Mouse (Mus musculus): ENCODE measurements around the gene Mxra7. TPM values are rescaled to one million over a fixed set of nuclear protein-coding genes. Genes with fewer than 3 reads are reported as not detected.

Gene Mxra7
- polyA plus RNA-seq (2016; fragmentation: Nextera tagmentation; extraction: Ambion mirVana), result 19.6 and 20.8 TPM in 2 replicates

DNA sequence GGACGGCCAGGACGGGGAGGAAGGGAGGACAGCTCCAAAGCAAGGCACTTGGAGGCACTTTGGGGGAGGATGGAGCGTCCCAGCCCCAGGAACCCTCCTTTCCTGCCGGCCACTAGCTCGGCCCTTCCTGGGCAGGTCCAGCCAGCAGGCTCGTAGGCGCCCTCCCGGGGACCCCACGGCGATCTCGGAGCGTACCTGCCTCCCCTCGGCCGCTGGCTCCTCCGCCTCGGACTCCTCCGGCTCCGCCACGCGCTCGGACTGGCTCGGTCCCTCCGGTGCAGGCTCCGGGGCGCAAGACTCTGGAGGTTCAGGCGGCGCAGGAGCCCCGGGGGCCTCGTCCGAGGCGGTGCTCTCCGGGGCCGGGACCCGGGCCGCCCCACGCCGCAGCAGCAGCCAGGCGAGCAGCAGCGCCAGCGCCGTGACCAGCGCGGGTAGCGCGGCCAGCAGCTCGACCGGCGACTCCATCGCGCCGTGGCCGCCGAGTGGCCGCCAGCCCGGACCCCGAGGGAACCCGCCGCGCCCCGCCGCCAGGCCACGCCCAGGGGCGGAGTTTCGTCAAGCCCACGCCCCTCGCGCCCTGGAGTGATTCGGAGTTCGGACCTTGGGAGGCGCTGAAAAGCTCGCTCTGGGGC lies at the start of gene Mxra7:
TSS of gene Mxra7 (minus strand) at position 513 of the 632 bp plus-strand sequence.
- Histone ChIP-seq H3K9me3 (no peaks in the 10 kb centered on the region), H3K27ac (peak within 1 kb of the TSS; percentile 73), H3K4me1 (replicated peaks) (peaks cover 37% of the 10 kb centered on the region), H3K4me2 (peak within 1 kb of the TSS; percentile 89), H3K27me3 (no peaks in the 10 kb centered on the region), H3K36me3 (peaks cover 4% of the 10 kb centered on the region; the same call in 1 of the 2 replicates), H3K9ac (replicated peaks) (peak within 1 kb of the TSS; percentile 84), H3K4me3 (replicated peaks) (peak within 1 kb of the TSS; percentile 76)
- WGBS, result 1% methylated on average over 69 of the region's 71 CpGs
- ATAC-seq (ENCODE audit: insufficient number of reproducible peaks, insufficient read depth, low FRiP score, low TSS enrichment, low read depth), result no peak

DNA sequence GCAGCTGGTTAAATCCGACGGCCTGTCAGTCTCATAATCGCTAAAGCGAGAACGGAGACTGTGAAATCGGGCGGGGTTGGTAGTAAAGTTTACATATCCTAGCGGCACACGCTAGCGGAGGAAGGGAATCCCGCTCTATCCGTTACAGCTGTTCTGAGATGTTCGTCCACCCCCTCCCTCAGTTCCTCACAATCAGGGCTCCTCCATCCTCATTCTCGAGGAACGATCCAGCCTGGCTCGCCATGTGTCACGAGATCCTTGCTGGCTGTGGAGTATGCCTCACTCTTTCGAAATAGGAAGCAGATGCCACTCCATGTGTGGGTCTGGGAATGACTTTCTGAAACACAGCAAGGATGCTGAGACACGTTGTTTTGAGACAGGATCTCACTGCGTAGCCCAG lies 46.1 kb upstream of the Mxra7 start:
- no peaks in the 10 kb centered on the region for H3K4me1 ChIP-seq (replicated peaks)
- no peak overlapping the region for H3K9ac ChIP-seq (replicated peaks)
- no peak overlapping the region for H3K4me2 ChIP-seq
- no peaks in the 10 kb centered on the region for H3K27me3 ChIP-seq
- 0 out of 2 replicates have a peak, but pooled peaks cover 3% of the 10 kb centered on the region for H3K9me3 ChIP-seq
- no peak for ATAC-seq (ENCODE audit: insufficient number of reproducible peaks, insufficient read depth, low FRiP score, low TSS enrichment, low read depth)
- 71% methylated on average over 20 of the region's 20 CpGs for WGBS
- no peak overlapping the region for H3K4me3 ChIP-seq (replicated peaks)
- peak overlapping the region; percentile 53; the same call in 1 of the 2 replicates for H3K27ac ChIP-seq
- H3K36me3 ChIP-seq, result peaks cover 54% of the 10 kb centered on the region

DNA sequence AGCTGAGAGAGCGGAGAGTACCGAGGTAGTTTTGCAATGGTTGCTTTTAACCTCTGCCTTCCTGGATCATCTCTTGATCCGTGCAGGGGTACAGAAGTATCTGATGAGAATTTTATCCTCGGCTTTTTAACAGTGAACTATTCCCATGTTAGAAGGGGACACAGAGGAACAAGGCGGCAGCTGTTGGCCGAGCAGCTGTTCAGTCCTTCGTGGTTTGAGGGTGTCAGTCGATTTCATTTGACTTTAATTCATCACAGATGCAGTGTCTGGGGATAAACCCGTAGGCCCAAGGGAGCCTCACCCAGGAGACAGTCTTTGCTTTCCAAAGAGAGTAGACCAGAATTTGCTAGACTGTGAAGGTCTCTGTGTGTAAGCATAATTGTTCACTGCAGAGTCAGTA lies 43.7 kb upstream of the Mxra7 start:
- Histone ChIP-seq H3K9me3 (0 out of 2 replicates have a peak, but pooled peaks cover 3% of the 10 kb centered on the region), H3K4me1 (replicated peaks) (no peaks in the 10 kb centered on the region), H3K27me3 (no peaks in the 10 kb centered on the region), H3K4me3 (replicated peaks) (no peak overlapping the region), H3K27ac (no peak overlapping the region), H3K36me3 (peaks cover 74% of the 10 kb centered on the region), H3K4me2 (no peak overlapping the region), H3K9ac (replicated peaks) (no peak overlapping the region)
- WGBS, result 70% methylated on average over 9 of the region's 9 CpGs
- ATAC-seq (ENCODE audit: insufficient number of reproducible peaks, insufficient read depth, low FRiP score, low TSS enrichment, low read depth), result no peak

DNA sequence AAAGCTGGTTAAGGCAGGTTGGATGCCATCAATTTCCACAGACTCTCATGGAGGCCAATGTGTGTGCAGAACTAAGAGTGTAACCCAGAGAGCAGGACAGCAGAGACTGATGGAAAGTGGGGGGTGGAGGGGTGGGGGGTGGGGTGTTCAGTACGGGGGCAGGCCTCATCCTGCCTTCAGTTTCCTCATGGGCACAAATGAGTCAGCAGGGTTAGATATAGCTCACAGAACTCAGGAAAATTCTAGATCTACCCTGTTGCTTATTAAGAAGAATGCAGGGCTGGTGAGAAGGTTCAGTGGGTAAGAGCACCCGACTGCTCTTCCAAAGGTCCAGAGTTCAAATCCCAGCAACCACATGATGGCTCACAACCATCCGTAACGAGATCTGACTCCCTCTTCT lies 41.8 kb upstream of the Mxra7 start:
- Histone ChIP-seq H3K36me3 (peaks cover 83% of the 10 kb centered on the region), H3K27me3 (no peaks in the 10 kb centered on the region), H3K4me2 (no peak overlapping the region), H3K4me1 (replicated peaks) (no peaks in the 10 kb centered on the region), H3K27ac (no peak overlapping the region), H3K9me3 (no peaks in the 10 kb centered on the region), H3K9ac (replicated peaks) (no peak overlapping the region), H3K4me3 (replicated peaks) (no peak overlapping the region)
- ATAC-seq (ENCODE audit: insufficient number of reproducible peaks, insufficient read depth, low FRiP score, low TSS enrichment, low read depth), result no peak
- 86% methylated on average over 4 of the region's 4 CpGs for WGBS

DNA sequence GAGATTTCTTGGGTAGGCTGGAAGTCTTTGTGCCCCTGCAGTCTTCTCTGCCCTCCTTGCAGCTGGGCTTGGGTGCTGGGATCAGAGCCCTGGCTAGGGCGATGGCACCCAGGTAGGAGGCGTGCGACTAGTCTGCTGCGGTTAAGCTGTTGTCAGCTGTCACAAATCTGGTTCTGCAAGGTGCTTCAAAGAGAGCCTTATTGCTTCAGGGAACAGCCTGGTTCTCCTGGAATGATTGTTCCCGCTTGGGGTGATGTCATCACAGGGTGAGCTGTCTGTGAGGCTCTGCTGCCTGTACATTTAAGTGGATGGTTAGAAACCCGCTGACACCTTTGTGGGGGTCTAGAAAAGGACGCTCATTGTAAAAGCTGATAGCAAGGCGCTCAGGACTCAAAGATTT lies 41.4 kb upstream of the Mxra7 start:
- ATAC-seq (ENCODE audit: insufficient number of reproducible peaks, insufficient read depth, low FRiP score, low TSS enrichment, low read depth), result no peak
- Histone ChIP-seq H3K36me3 (peaks cover 83% of the 10 kb centered on the region), H3K9ac (replicated peaks) (no peak overlapping the region), H3K4me2 (no peak overlapping the region), H3K27ac (no peak overlapping the region), H3K27me3 (no peaks in the 10 kb centered on the region), H3K4me3 (replicated peaks) (no peak overlapping the region), H3K4me1 (replicated peaks) (no peaks in the 10 kb centered on the region), H3K9me3 (no peaks in the 10 kb centered on the region)
- WGBS, result 81% methylated on average over 8 of the region's 8 CpGs

DNA sequence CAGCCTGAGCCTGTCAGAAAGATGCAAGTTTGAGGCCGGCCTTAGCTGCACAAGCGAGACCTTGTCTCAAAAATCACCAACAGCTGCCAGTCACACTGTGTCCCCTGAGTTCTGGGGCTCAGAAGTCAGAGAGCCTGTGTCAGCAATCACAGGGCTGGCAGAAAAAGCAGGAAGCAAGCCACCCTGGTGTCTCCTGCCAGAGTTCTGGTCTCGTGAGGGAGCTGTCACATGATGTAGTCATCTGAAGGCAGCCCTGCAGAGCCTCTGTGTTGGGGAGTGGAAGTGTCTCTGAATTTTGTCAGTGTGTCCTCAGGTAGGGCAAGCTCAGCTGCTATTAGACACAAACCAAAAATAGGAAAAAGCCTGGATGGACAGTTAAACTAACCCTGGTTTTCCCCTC lies 40.3 kb upstream of the Mxra7 start:
- Histone ChIP-seq H3K27ac (no peak overlapping the region), H3K4me2 (no peak overlapping the region), H3K4me3 (replicated peaks) (no peak overlapping the region), H3K9ac (replicated peaks) (no peak overlapping the region), H3K4me1 (replicated peaks) (no peaks in the 10 kb centered on the region), H3K9me3 (no peaks in the 10 kb centered on the region), H3K36me3 (peaks cover 82% of the 10 kb centered on the region), H3K27me3 (no peaks in the 10 kb centered on the region)
- WGBS, result 64% methylated on average over 3 of the region's 3 CpGs
- no peak for ATAC-seq (ENCODE audit: insufficient number of reproducible peaks, insufficient read depth, low FRiP score, low TSS enrichment, low read depth)

DNA sequence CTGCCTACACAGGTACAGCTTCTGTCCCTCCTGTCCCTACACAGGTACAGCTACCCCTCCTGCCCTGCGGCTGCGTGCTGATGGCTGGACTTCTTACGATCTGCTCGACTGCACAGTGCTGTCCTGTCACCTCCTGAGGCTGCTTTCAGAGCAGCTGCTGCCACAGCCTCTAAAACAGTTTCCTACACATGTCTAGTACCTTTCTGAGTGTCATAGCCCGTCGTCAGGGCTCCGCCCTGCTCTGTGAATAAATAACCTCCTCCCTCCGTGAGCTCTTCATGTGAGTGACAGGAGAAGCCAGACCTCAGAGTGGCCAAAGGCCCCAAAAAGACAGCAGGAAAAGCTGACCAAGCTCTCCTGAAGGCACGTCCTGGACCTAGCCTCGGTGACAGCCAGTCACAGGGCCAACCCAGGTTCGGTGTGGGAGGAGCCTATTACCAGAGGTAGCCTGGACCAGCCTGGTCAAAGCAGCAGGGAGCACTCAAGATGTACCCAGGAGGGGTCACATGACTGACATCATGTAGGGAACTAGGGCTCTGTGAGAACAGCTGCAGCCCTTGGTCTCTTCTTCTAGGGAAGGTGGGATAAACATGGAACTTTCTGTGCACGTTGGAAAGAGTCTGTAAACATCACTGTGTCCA lies 38.2 kb upstream of the Mxra7 start:
- H3K27ac ChIP-seq, result no peak overlapping the region
- no peaks in the 10 kb centered on the region for H3K4me1 ChIP-seq (replicated peaks)
- no peaks in the 10 kb centered on the region for H3K27me3 ChIP-seq
- H3K4me2 ChIP-seq, result no peak overlapping the region
- no peak overlapping the region for H3K9ac ChIP-seq (replicated peaks)
- no peak overlapping the region for H3K4me3 ChIP-seq (replicated peaks)
- WGBS, result 81% methylated on average over 12 of the region's 12 CpGs
- ATAC-seq (ENCODE audit: insufficient number of reproducible peaks, insufficient read depth, low FRiP score, low TSS enrichment, low read depth), result no peak
- peaks cover 87% of the 10 kb centered on the region for H3K36me3 ChIP-seq
- no peaks in the 10 kb centered on the region for H3K9me3 ChIP-seq

DNA sequence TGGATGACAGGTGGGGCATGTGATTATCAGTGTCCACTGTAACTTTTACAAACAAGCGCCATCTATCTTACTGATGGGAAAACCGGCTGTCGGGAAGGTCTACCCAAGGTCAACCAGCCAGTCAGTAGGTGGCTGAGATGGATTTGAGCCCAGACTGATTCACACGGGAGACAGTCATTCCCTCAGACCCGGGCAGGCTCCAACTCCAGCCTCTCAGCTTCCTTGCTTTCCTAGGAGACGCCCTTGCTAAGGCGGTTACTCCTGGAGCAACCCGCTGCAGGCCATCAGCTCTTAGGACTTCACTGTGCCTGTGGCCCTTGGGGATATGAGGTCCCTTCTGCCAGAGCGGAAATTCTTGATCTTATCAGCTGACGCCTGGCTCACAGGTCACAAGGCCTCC lies 36.6 kb upstream of the Mxra7 start:
- H3K4me2 ChIP-seq, result no peak overlapping the region
- H3K9me3 ChIP-seq, result no peaks in the 10 kb centered on the region
- no peak overlapping the region for H3K4me3 ChIP-seq (replicated peaks)
- no peak overlapping the region for H3K9ac ChIP-seq (replicated peaks)
- H3K36me3 ChIP-seq, result peaks cover 93% of the 10 kb centered on the region
- H3K4me1 ChIP-seq (replicated peaks), result no peaks in the 10 kb centered on the region
- no peak overlapping the region for H3K27ac ChIP-seq
- no peak for ATAC-seq (ENCODE audit: insufficient number of reproducible peaks, insufficient read depth, low FRiP score, low TSS enrichment, low read depth)
- 83% methylated on average over 10 of the region's 10 CpGs for WGBS
- H3K27me3 ChIP-seq, result no peaks in the 10 kb centered on the region

DNA sequence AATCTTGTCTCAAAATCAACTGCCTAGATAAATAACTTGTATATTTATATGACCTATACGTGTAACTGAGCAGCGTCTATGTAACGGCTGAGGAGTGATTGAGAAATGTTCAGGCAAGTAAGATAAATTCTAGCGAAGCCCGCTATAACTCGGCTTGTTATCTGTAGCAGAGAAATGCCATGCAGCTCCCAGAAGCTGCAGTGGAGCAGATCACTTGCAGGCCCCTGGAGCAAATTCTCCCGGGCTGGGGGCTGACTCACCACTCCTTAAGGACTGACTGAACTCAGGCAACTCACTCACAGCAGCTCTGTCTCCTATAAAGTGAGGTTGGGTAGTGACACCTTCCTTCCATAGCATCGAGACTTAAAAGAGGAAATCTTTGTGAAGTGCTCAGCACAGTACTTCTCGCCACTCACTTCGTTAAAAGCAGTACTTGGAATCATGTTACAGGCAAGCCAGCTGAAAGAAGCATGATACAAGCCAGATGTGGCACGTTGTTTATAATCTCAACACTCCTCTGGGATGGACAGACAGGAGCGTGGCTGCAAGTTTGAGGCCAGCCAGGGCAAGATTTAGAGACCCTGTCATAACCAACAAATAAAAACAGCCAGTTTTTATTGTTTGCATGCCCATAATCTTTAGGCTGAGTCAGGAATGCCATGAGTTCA lies 29.5 kb upstream of the Mxra7 start:
- 38% methylated on average over 12 of the region's 12 CpGs for WGBS
- ATAC-seq (ENCODE audit: insufficient number of reproducible peaks, insufficient read depth, low FRiP score, low TSS enrichment, low read depth), result no peak
- Histone ChIP-seq H3K27me3 (no peaks in the 10 kb centered on the region), H3K9me3 (no peaks in the 10 kb centered on the region), H3K36me3 (peaks cover 46% of the 10 kb centered on the region), H3K4me1 (replicated peaks) (peaks cover 20% of the 10 kb centered on the region), H3K4me2 (peak overlapping the region; percentile 13; the same call in 1 of the 2 replicates), H3K9ac (replicated peaks) (no peak overlapping the region), H3K27ac (peak overlapping the region; percentile 59), H3K4me3 (replicated peaks) (no peak overlapping the region)

DNA sequence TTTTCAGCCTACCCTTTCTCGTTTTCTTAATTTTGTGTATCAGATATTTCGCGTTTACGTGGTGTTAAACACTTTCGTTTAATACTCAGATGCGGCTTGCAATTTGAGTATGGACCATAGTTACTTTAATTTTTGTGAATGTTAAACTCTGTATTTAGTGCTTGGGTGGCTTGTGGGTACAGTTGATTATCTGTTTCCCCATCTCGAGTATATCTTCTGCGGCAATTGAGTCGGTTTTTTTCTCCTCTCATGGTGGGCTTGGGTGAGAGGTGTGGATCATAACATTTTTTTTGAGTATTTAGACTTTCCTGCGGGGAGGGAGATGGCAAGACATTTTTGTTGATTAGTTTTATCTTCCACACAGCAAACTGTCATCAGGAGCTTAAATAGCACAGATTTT lies 26.4 kb upstream of the Mxra7 start:
- Histone ChIP-seq H3K4me2 (peak overlapping the region; percentile 93), H3K9ac (replicated peaks) (peak overlapping the region; percentile 66), H3K36me3 (peaks cover 40% of the 10 kb centered on the region), H3K4me1 (replicated peaks) (peaks cover 30% of the 10 kb centered on the region), H3K27me3 (no peaks in the 10 kb centered on the region), H3K4me3 (replicated peaks) (peak overlapping the region; percentile 97), H3K9me3 (no peaks in the 10 kb centered on the region), H3K27ac (no peak overlapping the region)
- ATAC-seq (ENCODE audit: insufficient number of reproducible peaks, insufficient read depth, low FRiP score, low TSS enrichment, low read depth), result no peak
- WGBS, result 36% methylated on average over 10 of the region's 10 CpGs

DNA sequence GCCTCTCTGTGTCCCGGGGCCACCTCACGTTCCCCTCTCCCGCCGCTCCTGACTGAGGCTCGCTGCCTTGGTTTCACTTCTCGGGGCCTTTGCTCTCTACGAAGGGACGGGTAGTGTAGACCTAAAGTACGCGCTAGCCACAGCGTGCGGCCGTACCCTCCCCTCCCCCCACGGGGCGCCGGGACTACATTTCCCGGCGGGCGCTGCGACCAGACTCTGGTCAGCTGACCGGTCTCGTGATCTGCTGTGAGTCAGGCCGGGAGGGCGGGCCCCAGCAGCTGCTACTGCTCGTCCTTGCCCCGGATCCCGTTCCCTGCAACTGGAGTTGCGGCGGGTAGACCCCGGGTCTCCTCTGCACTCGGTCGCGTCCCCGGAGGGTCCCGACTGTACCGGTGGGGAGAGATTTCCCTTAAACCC lies 25.7 kb upstream of the Mxra7 start:
- Histone ChIP-seq H3K36me3 (peaks cover 43% of the 10 kb centered on the region), H3K4me2 (peak overlapping the region; percentile 93), H3K4me3 (replicated peaks) (peak overlapping the region; percentile 97), H3K27me3 (no peaks in the 10 kb centered on the region), H3K9ac (replicated peaks) (peak overlapping the region; percentile 79), H3K4me1 (replicated peaks) (peaks cover 30% of the 10 kb centered on the region), H3K9me3 (no peaks in the 10 kb centered on the region), H3K27ac (peak overlapping the region; percentile 99)
- peak; percentile 94 for ATAC-seq (ENCODE audit: insufficient number of reproducible peaks, insufficient read depth, low FRiP score, low TSS enrichment, low read depth)
- WGBS, result under 1% methylated on average over 36 of the region's 36 CpGs

All from limb, embryonic 12.5 days (tissue).